Mouse (Mus musculus): Measurements from ENCODE around the gene Ppp1r27. TPM values are rescaled to one million over a fixed set of nuclear protein-coding genes. Genes with fewer than 3 reads are reported as not detected.

Gene Ppp1r27
- polyA plus RNA-seq, 1 experiment from 2014 or later = 0.57 TPM

Other genes with a start within 250 kb of the Ppp1r27 start
- 2,803 and 2,860 TPM in 2 replicates for gene Actg1, start 202.6 kb downstream of the Ppp1r27 start, polyA plus RNA-seq (2015; fragmentation: Nextera tagmentation; extraction: Ambion mirVana)
- 0.72 and 0.82 TPM in 2 replicates for gene Fscn2, start 189.6 kb downstream of the Ppp1r27 start, polyA plus RNA-seq (2015; fragmentation: Nextera tagmentation; extraction: Ambion mirVana)
- 42.3 and 44.8 TPM in 2 replicates for gene Faap100, start 172.4 kb downstream of the Ppp1r27 start, polyA plus RNA-seq (2015; fragmentation: Nextera tagmentation; extraction: Ambion mirVana)
- 34.1 and 34.4 TPM in 2 replicates for gene Nploc4, start 113.4 kb downstream of the Ppp1r27 start, polyA plus RNA-seq (2015; fragmentation: Nextera tagmentation; extraction: Ambion mirVana)
- gene Tspan10, start 108.5 kb downstream of the Ppp1r27 start, polyA plus RNA-seq (2015; fragmentation: Nextera tagmentation; extraction: Ambion mirVana) = not detected in 2 replicates
- gene Pde6g, start 97.6 kb downstream of the Ppp1r27 start, polyA plus RNA-seq (2015; fragmentation: Nextera tagmentation; extraction: Ambion mirVana) = 0.39 and 0.45 TPM in 2 replicates
- gene Oxld1, start 93.1 kb downstream of the Ppp1r27 start, polyA plus RNA-seq (2015; fragmentation: Nextera tagmentation; extraction: Ambion mirVana) = 15.4 and 15.9 TPM in 2 replicates
- 40.6 and 43.9 TPM in 2 replicates for gene Ccdc137, start 93.0 kb downstream of the Ppp1r27 start, polyA plus RNA-seq (2015; fragmentation: Nextera tagmentation; extraction: Ambion mirVana)
- gene Arl16, start 83.5 kb downstream of the Ppp1r27 start, polyA plus RNA-seq (2015; fragmentation: Nextera tagmentation; extraction: Ambion mirVana) = 46.5 and 50.4 TPM in 2 replicates
- 176 and 177 TPM in 2 replicates for gene Mrpl12, start 66.5 kb downstream of the Ppp1r27 start, polyA plus RNA-seq (2015; fragmentation: Nextera tagmentation; extraction: Ambion mirVana)
- gene Slc25a10, start 59.3 kb downstream of the Ppp1r27 start, polyA plus RNA-seq (2015; fragmentation: Nextera tagmentation; extraction: Ambion mirVana) = 120 and 123 TPM in 2 replicates
- 4.7 and 5.5 TPM in 2 replicates for gene Gcgr, start 20.4 kb downstream of the Ppp1r27 start, polyA plus RNA-seq (2015; fragmentation: Nextera tagmentation; extraction: Ambion mirVana)
- 218 and 232 TPM in 2 replicates for gene Mcrip1, start 1.4 kb downstream of the Ppp1r27 start, polyA plus RNA-seq (2015; fragmentation: Nextera tagmentation; extraction: Ambion mirVana)
- 843 and 914 TPM in 2 replicates for gene P4hb, start 22.1 kb upstream of the Ppp1r27 start, polyA plus RNA-seq (2015; fragmentation: Nextera tagmentation; extraction: Ambion mirVana)
- 696 and 712 TPM in 2 replicates for gene Arhgdia, start 30.5 kb upstream of the Ppp1r27 start, polyA plus RNA-seq (2015; fragmentation: Nextera tagmentation; extraction: Ambion mirVana)
- gene Alyref, start 47.2 kb upstream of the Ppp1r27 start, polyA plus RNA-seq (2015; fragmentation: Nextera tagmentation; extraction: Ambion mirVana) = 92.2 and 372 TPM in 2 replicates
- 195 and 197 TPM in 2 replicates for gene Anapc11, start 47.3 kb upstream of the Ppp1r27 start, polyA plus RNA-seq (2015; fragmentation: Nextera tagmentation; extraction: Ambion mirVana)
- gene Npb, start 57.3 kb upstream of the Ppp1r27 start, polyA plus RNA-seq (2015; fragmentation: Nextera tagmentation; extraction: Ambion mirVana) = 27.7 and 33.8 TPM in 2 replicates
- 164 and 174 TPM in 2 replicates for gene Pcyt2, start 66.8 kb upstream of the Ppp1r27 start, polyA plus RNA-seq (2015; fragmentation: Nextera tagmentation; extraction: Ambion mirVana)
- 38.9 and 39.3 TPM in 2 replicates for gene Sirt7, start 74.1 kb upstream of the Ppp1r27 start, polyA plus RNA-seq (2015; fragmentation: Nextera tagmentation; extraction: Ambion mirVana)
- 24.3 and 25.4 TPM in 2 replicates for gene Mafg, start 82.5 kb upstream of the Ppp1r27 start, polyA plus RNA-seq (2015; fragmentation: Nextera tagmentation; extraction: Ambion mirVana)
- gene Pycr1, start 92.6 kb upstream of the Ppp1r27 start, polyA plus RNA-seq (2015; fragmentation: Nextera tagmentation; extraction: Ambion mirVana) = 26.8 and 27.3 TPM in 2 replicates
- 0.51 and 0.73 TPM in 2 replicates for gene Myadml2, start 97.0 kb upstream of the Ppp1r27 start, polyA plus RNA-seq (2015; fragmentation: Nextera tagmentation; extraction: Ambion mirVana)
- gene Notum, start 110.0 kb upstream of the Ppp1r27 start, polyA plus RNA-seq (2015; fragmentation: Nextera tagmentation; extraction: Ambion mirVana) = 4.8 and 5.9 TPM in 2 replicates
- 146 TPM in 2 replicates for gene Aspscr1, start 121.8 kb upstream of the Ppp1r27 start, polyA plus RNA-seq (2015; fragmentation: Nextera tagmentation; extraction: Ambion mirVana)
- 151 TPM in 2 replicates for gene Cenpx, start 162.6 kb upstream of the Ppp1r27 start, polyA plus RNA-seq (2015; fragmentation: Nextera tagmentation; extraction: Ambion mirVana)
- gene Lrrc45, start 162.8 kb upstream of the Ppp1r27 start, polyA plus RNA-seq (2015; fragmentation: Nextera tagmentation; extraction: Ambion mirVana) = 69.2 and 71.3 TPM in 2 replicates
- gene Rac3, start 170.3 kb upstream of the Ppp1r27 start, polyA plus RNA-seq (2015; fragmentation: Nextera tagmentation; extraction: Ambion mirVana) = 32.5 and 38.7 TPM in 2 replicates
- 49.4 and 56.5 TPM in 2 replicates for gene Dcxr, start 176.1 kb upstream of the Ppp1r27 start, polyA plus RNA-seq (2015; fragmentation: Nextera tagmentation; extraction: Ambion mirVana)
- gene Cbr2, start 181.0 kb upstream of the Ppp1r27 start, polyA plus RNA-seq (2015; fragmentation: Nextera tagmentation; extraction: Ambion mirVana) = 2.1 and 4.3 TPM in 2 replicates
- 3.4 and 9.0 TPM in 2 replicates for gene Hmga1b, start 211.7 kb upstream of the Ppp1r27 start, polyA plus RNA-seq (2015; fragmentation: Nextera tagmentation; extraction: Ambion mirVana)
- 44.0 and 46.9 TPM in 2 replicates for gene Rfng, start 233.1 kb upstream of the Ppp1r27 start, polyA plus RNA-seq (2015; fragmentation: Nextera tagmentation; extraction: Ambion mirVana)
- 230 and 239 TPM in 2 replicates for gene Gps1, start 233.1 kb upstream of the Ppp1r27 start, polyA plus RNA-seq (2015; fragmentation: Nextera tagmentation; extraction: Ambion mirVana)
- 89.9 and 91.0 TPM in 2 replicates for gene Dus1l, start 245.3 kb upstream of the Ppp1r27 start, polyA plus RNA-seq (2015; fragmentation: Nextera tagmentation; extraction: Ambion mirVana)